ENCODE assay signal across 15 mouse cellular contexts in the genomic region with DNA sequence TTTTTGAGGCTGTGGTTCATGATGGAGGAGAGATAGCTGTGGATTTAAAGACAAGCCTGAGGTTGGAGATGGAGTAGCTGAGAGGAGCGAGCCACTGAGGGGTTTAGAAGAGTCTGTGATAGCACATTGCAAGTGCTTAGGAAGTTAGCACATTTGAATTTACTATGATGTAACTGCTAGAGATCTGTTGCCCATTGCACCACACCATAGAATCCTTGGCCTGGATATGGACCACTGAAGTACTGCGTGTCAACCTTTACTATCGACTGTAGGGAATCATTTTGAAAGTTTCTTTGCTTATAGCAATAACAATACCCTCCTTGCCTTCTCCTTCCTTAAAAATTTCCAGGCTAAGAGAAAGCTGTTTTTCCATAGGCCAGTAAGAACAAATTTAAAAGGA.
"Had no signal": no experiment of that assay in that cellular context is flagged by ENCODE, and none has a peak within 500 bp of the region (broad histone marks: within the 10 kb centered on the region; RNA-seq: fewer than 3 reads in every experiment).

No protein-coding gene starts in this region.

- H3K9me3 ChIP-seq: kidney, embryonic 15.5 days; limb, embryonic 12.5 days; liver, embryonic 13.5 days; lung, embryonic 15.5 days; midbrain, embryonic 10.5 days; neural tube, embryonic 15.5 days had no signal

- H3K4me3 ChIP-seq: kidney, embryonic 15.5 days; limb, embryonic 12.5 days; liver, embryonic 13.5 days; lung, embryonic 15.5 days; midbrain, embryonic 10.5 days; myocyte; neural tube, embryonic 15.5 days had no signal

- H3K4me1 ChIP-seq: kidney, embryonic 15.5 days; limb, embryonic 12.5 days; liver, embryonic 13.5 days; midbrain, embryonic 10.5 days had no signal

- H3K36me3 ChIP-seq: kidney, embryonic 15.5 days; limb, embryonic 12.5 days; liver, embryonic 13.5 days; lung, embryonic 15.5 days; midbrain, embryonic 10.5 days; neural tube, embryonic 15.5 days had no signal

- H3K9ac ChIP-seq: kidney, embryonic 15.5 days; limb, embryonic 12.5 days; liver, embryonic 13.5 days; liver, postnatal 0 days; lung, embryonic 15.5 days; neural tube, embryonic 15.5 days had no signal

- ATAC-seq: liver, postnatal 0 days had no signal

- H3K4me2 ChIP-seq: kidney, embryonic 15.5 days; limb, embryonic 12.5 days; liver, embryonic 13.5 days; lung, embryonic 15.5 days; neural tube, embryonic 15.5 days had no signal

- H3K27me3 ChIP-seq: kidney, embryonic 15.5 days; limb, embryonic 12.5 days; liver, embryonic 13.5 days; lung, embryonic 15.5 days; neural tube, embryonic 15.5 days had no signal

- H3K27ac ChIP-seq: kidney, embryonic 15.5 days; limb, embryonic 12.5 days; liver, embryonic 13.5 days; lung, embryonic 15.5 days; midbrain, embryonic 10.5 days; neural tube, embryonic 15.5 days had no signal

- DNase-seq: kidney, adult 2 months; kidney, postnatal 14 days; layer of hippocampus, postnatal 36 days; liver; liver, embryonic 13.5 days; liver, postnatal 0 days; right cerebral cortex, adult 18-20 months; right cerebral cortex, postnatal 25 days; thymus, postnatal 36 days had no signal
